Mouse (Mus musculus) heart, embryonic 11.5 days (tissue): Measurements from ENCODE around the gene Ptpru. TPM values are rescaled to one million over a fixed set of nuclear protein-coding genes. Genes with fewer than 3 reads are reported as not detected.

Experiments used
- ATAC-seq: fragments of 200-750 bp; cut with Nextera tagmentation; replicated peaks from 2 replicates; pipeline ENCODE4 v1.8.0; 2017; ENCODE audit warnings: moderate library complexity; ENCODE audit not compliant: insufficient number of reproducible peaks, low FRiP score, low TSS enrichment
- H3K27ac ChIP-seq: fragments of 300-500 bp; sonication (generic); 2 replicates; pipeline ENCODE4 v1.5.1; 2014; ENCODE audit warnings: mild to moderate bottlenecking, low read depth, low read length
- H3K27me3 ChIP-seq: fragments of 300-500 bp; sonication (generic); 2 replicates; pipeline ENCODE4 v1.6.1; 2014; ENCODE audit warnings: mild to moderate bottlenecking, low read length, mixed read lengths; ENCODE audit not compliant: control insufficient read depth, insufficient read depth
- H3K36me3 ChIP-seq: fragments of 300-500 bp; sonication (generic); 2 replicates; pipeline ENCODE4 v1.6.1; 2014; ENCODE audit warnings: mild to moderate bottlenecking, low read length, moderate library complexity, mixed read lengths; ENCODE audit not compliant: control insufficient read depth, insufficient read depth
- H3K4me1 ChIP-seq: fragments of 300-500 bp; sonication (generic); 2 replicates; pipeline ENCODE4 v1.6.1; 2014; ENCODE audit warnings: low read length; ENCODE audit not compliant: control insufficient read depth, insufficient read depth
- H3K4me2 ChIP-seq: fragments of 300-500 bp; sonication (generic); 2 replicates; pipeline ENCODE4 v1.6.1; 2014; ENCODE audit warnings: mild to moderate bottlenecking, moderate library complexity
- H3K4me3 ChIP-seq: fragments of 300-500 bp; sonication (generic); 2 replicates; pipeline ENCODE4 v1.5.1; 2014; ENCODE audit warnings: low read depth, low read length
- H3K9ac ChIP-seq: fragments of 300-500 bp; sonication (generic); 2 replicates; pipeline ENCODE4 v1.6.1; 2014; ENCODE audit warnings: mild to moderate bottlenecking, low read depth, low read length, moderate library complexity
- H3K9me3 ChIP-seq: fragments of 300-500 bp; sonication (generic); replicated peaks from 2 replicates; pipeline ENCODE4 v1.6.1; 2016; ENCODE audit warnings: low read length; ENCODE audit not compliant: control insufficient read depth
- WGBS: fragments of 180-500 bp; shearing (Covaris S2); extraction: QIAGEN DNeasy Blood & Tissue Kit; methylation state at CpG from one replicate; pipeline ENCODE4 v1.1.7; 2014; ENCODE audit not compliant: insufficient replicate concordance; 5-methylcytosine and 5-hydroxymethylcytosine counted together
- polyA plus RNA-seq: library from polyadenylated mRNA; unstranded; fragments of >200 nt; fragmentation: Nextera tagmentation; extraction: Ambion mirVana; gene quantifications from 2 replicates; pipeline ENCODE4 v1.2.1, GENCODE M21; 2014

The Ptpru gene
- polyA plus RNA-seq, 1 experiment from 2014 or later, result 2.8 TPM

GRCm38 (mm10) chr4:131751561-131751960, 86.5 kb downstream of the Ptpru start:
- H3K27ac ChIP-seq, result no peak overlapping the region
- no peak for ATAC-seq
- H3K9ac ChIP-seq, result no peak overlapping the region
- H3K36me3 ChIP-seq, result no peaks in the 10 kb centered on the region
- H3K9me3 ChIP-seq, result no peaks in the 10 kb centered on the region
- H3K4me3 ChIP-seq, result no peak overlapping the region
- WGBS, result 69% methylated on average over 7 of the region's 7 CpGs
- no peak overlapping the region for H3K4me2 ChIP-seq
- H3K4me1 ChIP-seq, result no peaks in the 10 kb centered on the region
- no peaks in the 10 kb centered on the region; the same call in 1 of the 2 replicates for H3K27me3 ChIP-seq

- no peak overlapping the region for H3K4me3 ChIP-seq
- H3K27me3 ChIP-seq, result no peaks in the 10 kb centered on the region; the same call in 1 of the 2 replicates
- no peak overlapping the region for H3K27ac ChIP-seq
- H3K36me3 ChIP-seq, result no peaks in the 10 kb centered on the region
- 72% methylated on average over 6 of the region's 6 CpGs for WGBS
- no peak for ATAC-seq
- H3K4me1 ChIP-seq, result no peaks in the 10 kb centered on the region
- H3K9me3 ChIP-seq, result no peaks in the 10 kb centered on the region
- no peak overlapping the region for H3K9ac ChIP-seq
- H3K4me2 ChIP-seq, result no peak overlapping the region
These were observed 88.3 kb downstream of the Ptpru start for GRCm38 (mm10) chr4:131749802-131750201.

- no peaks in the 10 kb centered on the region for H3K9me3 ChIP-seq
- H3K27me3 ChIP-seq, result no peaks in the 10 kb centered on the region
- H3K4me3 ChIP-seq, result no peak overlapping the region
- no peaks in the 10 kb centered on the region for H3K36me3 ChIP-seq
- H3K9ac ChIP-seq, result no peak overlapping the region
- H3K4me2 ChIP-seq, result no peak overlapping the region
- no peak overlapping the region for H3K27ac ChIP-seq
- no peak for ATAC-seq
- peaks cover 7% of the 10 kb centered on the region; the same call in 1 of the 2 replicates for H3K4me1 ChIP-seq
- 50% methylated on average over 5 of the region's 5 CpGs for WGBS
These were observed 93.4 kb downstream of the Ptpru start for GRCm38 (mm10) chr4:131744685-131745043.

- Histone ChIP-seq H3K9me3 (no peaks in the 10 kb centered on the region), H3K4me2 (no peak overlapping the region), H3K4me1 (peaks cover 7% of the 10 kb centered on the region; the same call in 1 of the 2 replicates), H3K27ac (no peak overlapping the region), H3K36me3 (no peaks in the 10 kb centered on the region), H3K4me3 (no peak overlapping the region), H3K27me3 (no peaks in the 10 kb centered on the region), H3K9ac (no peak overlapping the region)
- WGBS, result 26% methylated on average over 5 of the region's 5 CpGs
- no peak; the same call in 1 of the 2 replicates for ATAC-seq
These were observed 94.0 kb downstream of the Ptpru start for GRCm38 (mm10) chr4:131743831-131744684.

- Histone ChIP-seq H3K4me3 (no peak overlapping the region), H3K27ac (no peak overlapping the region), H3K27me3 (no peaks in the 10 kb centered on the region), H3K4me1 (peaks cover 7% of the 10 kb centered on the region; the same call in 1 of the 2 replicates), H3K36me3 (no peaks in the 10 kb centered on the region), H3K9me3 (no peaks in the 10 kb centered on the region), H3K9ac (no peak overlapping the region), H3K4me2 (no peak overlapping the region)
- no peak for ATAC-seq
- WGBS, result 67% methylated on average over 13 of the region's 13 CpGs
These were observed 95.1 kb downstream of the Ptpru start for GRCm38 (mm10) chr4:131743031-131743430.

GRCm38 (mm10) chr4:131740621-131741020, 97.5 kb downstream of the Ptpru start:
- no peak overlapping the region for H3K27ac ChIP-seq
- no peak overlapping the region for H3K9ac ChIP-seq
- no peak for ATAC-seq
- H3K4me1 ChIP-seq, result peaks cover 7% of the 10 kb centered on the region; the same call in 1 of the 2 replicates
- no peaks in the 10 kb centered on the region for H3K36me3 ChIP-seq
- H3K27me3 ChIP-seq, result no peaks in the 10 kb centered on the region
- H3K4me2 ChIP-seq, result no peak overlapping the region
- no peaks in the 10 kb centered on the region for H3K9me3 ChIP-seq
- WGBS, result 73% methylated on average over 5 of the region's 5 CpGs
- no peak overlapping the region for H3K4me3 ChIP-seq

GRCm38 (mm10) chr4:131728628-131729027, 109.5 kb downstream of the Ptpru start:
- ATAC-seq, result no peak
- Histone ChIP-seq H3K4me3 (no peak overlapping the region), H3K9me3 (no peaks in the 10 kb centered on the region), H3K4me2 (no peak overlapping the region), H3K27ac (no peak overlapping the region), H3K27me3 (no peaks in the 10 kb centered on the region), H3K4me1 (no peaks in the 10 kb centered on the region), H3K36me3 (no peaks in the 10 kb centered on the region), H3K9ac (no peak overlapping the region)
- WGBS, result 47% methylated on average over 7 of the region's 7 CpGs

- ATAC-seq, result no peak
- no peaks in the 10 kb centered on the region for H3K27me3 ChIP-seq
- no peaks in the 10 kb centered on the region for H3K36me3 ChIP-seq
- no peak overlapping the region for H3K4me3 ChIP-seq
- 56% methylated on average over 11 of the region's 11 CpGs for WGBS
- no peak overlapping the region for H3K4me2 ChIP-seq
- no peak overlapping the region for H3K27ac ChIP-seq
- H3K9ac ChIP-seq, result no peak overlapping the region
- H3K4me1 ChIP-seq, result 0 out of 2 replicates have a peak, but pooled peaks cover 6% of the 10 kb centered on the region
- H3K9me3 ChIP-seq, result no peaks in the 10 kb centered on the region
These were observed 114.5 kb downstream of the Ptpru start for GRCm38 (mm10) chr4:131723415-131724080.
